Mouse (Mus musculus): ENCODE measurements around the gene Klhdc3. TPM values are rescaled to one million over a fixed set of nuclear protein-coding genes. Genes with fewer than 3 reads are reported as not detected.

The Klhdc3 gene
- polyA plus RNA-seq, 1 experiment from 2014 or later: 164 TPM

- Histone ChIP-seq H3K27ac (peak overlapping the region; percentile 97), H3K36me3 (peaks cover 30% of the 10 kb centered on the region), H3K4me3 (peak overlapping the region; percentile 72), H3K4me2 (peak overlapping the region; percentile 85), H3K9ac (peak overlapping the region; percentile 95), H3K4me1 (replicated peaks) (peaks cover 67% of the 10 kb centered on the region), H3K9me3 (no peaks in the 10 kb centered on the region), H3K27me3 (no peaks in the 10 kb centered on the region)
- ATAC-seq (ENCODE audit: low FRiP score): no peak
- WGBS: 41% methylated on average over 15 of the region's 15 CpGs
Observed at GRCm38 (mm10) chr17:46649811-46650210, 30.9 kb downstream of the Klhdc3 start.

GRCm38 (mm10) chr17:46648436-46648835 is 32.3 kb downstream of the Klhdc3 start:
- Histone ChIP-seq H3K27ac (no peak overlapping the region), H3K4me3 (no peak overlapping the region), H3K9ac (peak overlapping the region; percentile 31; the same call in 1 of the 2 replicates), H3K27me3 (no peaks in the 10 kb centered on the region), H3K36me3 (peaks cover 16% of the 10 kb centered on the region), H3K9me3 (no peaks in the 10 kb centered on the region), H3K4me1 (replicated peaks) (peaks cover 69% of the 10 kb centered on the region), H3K4me2 (no peak overlapping the region)
- WGBS: 88% methylated on average over 9 of the region's 9 CpGs
- no peak for ATAC-seq (ENCODE audit: low FRiP score)

GRCm38 (mm10) chr17:46647279-46647678 is 33.4 kb downstream of the Klhdc3 start:
- 95% methylated on average over 7 of the region's 7 CpGs for WGBS
- Histone ChIP-seq H3K27ac (no peak overlapping the region), H3K9ac (peak overlapping the region; percentile 83; the same call in 1 of the 2 replicates), H3K9me3 (no peaks in the 10 kb centered on the region), H3K27me3 (no peaks in the 10 kb centered on the region), H3K4me1 (replicated peaks) (peaks cover 59% of the 10 kb centered on the region), H3K4me3 (peak overlapping the region; percentile 75; the same call in 1 of the 2 replicates), H3K4me2 (peak overlapping the region; percentile 88), H3K36me3 (peaks cover 10% of the 10 kb centered on the region; the same call in 1 of the 2 replicates)
- ATAC-seq (ENCODE audit: low FRiP score): no peak

- H3K4me2 ChIP-seq: peak overlapping the region; percentile 88
- H3K36me3 ChIP-seq: peaks cover 20% of the 10 kb centered on the region
- H3K27me3 ChIP-seq: no peaks in the 10 kb centered on the region
- H3K4me1 ChIP-seq (replicated peaks): peaks cover 49% of the 10 kb centered on the region
- peak overlapping the region; percentile 75 for H3K4me3 ChIP-seq
- peak overlapping the region; percentile 92 for H3K27ac ChIP-seq
- no peaks in the 10 kb centered on the region for H3K9me3 ChIP-seq
- WGBS: under 1% methylated on average over 19 of the region's 19 CpGs
- no peak for ATAC-seq (ENCODE audit: low FRiP score)
- peak overlapping the region; percentile 83 for H3K9ac ChIP-seq
Observed at GRCm38 (mm10) chr17:46646322-46646662, 34.4 kb downstream of the Klhdc3 start.

- Histone ChIP-seq H3K4me3 (peak within 1 kb of the TSS; percentile 75), H3K36me3 (peaks cover 25% of the 10 kb centered on the region), H3K9me3 (no peaks in the 10 kb centered on the region), H3K27ac (peak within 1 kb of the TSS; percentile 92), H3K27me3 (no peaks in the 10 kb centered on the region), H3K4me2 (peak within 1 kb of the TSS; percentile 88), H3K4me1 (replicated peaks) (peaks cover 44% of the 10 kb centered on the region), H3K9ac (peak within 1 kb of the TSS; percentile 89)
- peak; percentile 66 for ATAC-seq (ENCODE audit: low FRiP score)
- under 1% methylated on average over 53 of the region's 53 CpGs for WGBS
Observed at GRCm38 (mm10) chr17:46645561-46646321, 35.0 kb downstream of the Klhdc3 start, which contains the start of the genes Klc4 and Mrpl2. Gene Klc4, minus strand, starts transcription at chr17:46646022. Gene Mrpl2, plus strand, starts transcription at chr17:46646229.

DNA sequence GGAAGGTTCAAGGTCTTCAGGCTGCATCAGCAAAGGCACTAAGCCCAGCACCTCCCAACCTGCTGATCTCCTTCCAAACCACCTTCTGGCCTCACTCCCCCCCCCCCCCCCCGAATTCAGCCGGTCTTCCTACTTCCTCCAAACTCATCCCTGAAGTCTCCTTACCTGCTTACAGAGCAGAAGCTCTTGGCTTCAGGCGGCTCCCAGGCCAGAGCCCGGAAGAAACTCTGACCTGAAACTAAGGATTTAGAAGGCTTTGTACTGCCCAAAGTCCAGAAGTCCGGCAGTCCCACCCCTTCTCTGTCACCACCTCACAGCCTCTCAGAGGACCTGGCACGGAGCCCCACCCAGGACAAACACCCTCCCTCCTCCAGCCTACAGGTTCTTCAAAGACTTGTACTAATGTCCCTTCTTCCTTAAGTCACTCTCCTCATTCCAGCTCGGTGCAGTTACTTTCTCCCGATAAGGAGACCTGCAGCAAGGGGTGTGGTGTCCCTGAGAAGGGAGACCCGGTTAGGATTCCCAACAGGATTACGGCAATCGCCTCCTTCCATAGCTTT is 35.7 kb downstream of the Klhdc3 start:
- 16% methylated on average over 11 of the region's 11 CpGs for WGBS
- H3K27ac ChIP-seq: peak overlapping the region; percentile 52
- H3K4me2 ChIP-seq: peak overlapping the region; percentile 88
- no peaks in the 10 kb centered on the region for H3K27me3 ChIP-seq
- H3K36me3 ChIP-seq: peaks cover 33% of the 10 kb centered on the region
- H3K4me3 ChIP-seq: peak overlapping the region; percentile 75
- peaks cover 39% of the 10 kb centered on the region for H3K4me1 ChIP-seq (replicated peaks)
- peak; percentile 5; the same call in 1 of the 2 replicates for ATAC-seq (ENCODE audit: low FRiP score)
- H3K9ac ChIP-seq: peak overlapping the region; percentile 89
- no peaks in the 10 kb centered on the region for H3K9me3 ChIP-seq

GRCm38 (mm10) chr17:46644152-46644805 is 36.4 kb downstream of the Klhdc3 start:
- H3K9ac ChIP-seq: peak overlapping the region; percentile 89
- WGBS: 93% methylated on average over 12 of the region's 12 CpGs

GRCm38 (mm10) chr17:46642060-46642459 is 38.7 kb downstream of the Klhdc3 start:
- ATAC-seq (ENCODE audit: low FRiP score): no peak
- Histone ChIP-seq H3K4me1 (replicated peaks) (peaks cover 31% of the 10 kb centered on the region), H3K9ac (no peak overlapping the region), H3K36me3 (peaks cover 44% of the 10 kb centered on the region), H3K9me3 (no peaks in the 10 kb centered on the region), H3K4me2 (no peak overlapping the region), H3K4me3 (no peak overlapping the region), H3K27ac (no peak overlapping the region), H3K27me3 (no peaks in the 10 kb centered on the region)
- 91% methylated on average over 17 of the region's 17 CpGs for WGBS

More at GRCm38 (mm10) chr17:46644152-46644805, 36.4 kb downstream of the Klhdc3 start:
- H3K27me3 ChIP-seq: no peaks in the 10 kb centered on the region
- ATAC-seq (ENCODE audit: low FRiP score): no peak
- H3K4me2 ChIP-seq: peak overlapping the region; percentile 88
- peaks cover 40% of the 10 kb centered on the region for H3K36me3 ChIP-seq
- H3K27ac ChIP-seq: no peak overlapping the region
- no peaks in the 10 kb centered on the region for H3K9me3 ChIP-seq
- peaks cover 32% of the 10 kb centered on the region for H3K4me1 ChIP-seq (replicated peaks)
- H3K4me3 ChIP-seq: peak overlapping the region; percentile 75

DNA sequence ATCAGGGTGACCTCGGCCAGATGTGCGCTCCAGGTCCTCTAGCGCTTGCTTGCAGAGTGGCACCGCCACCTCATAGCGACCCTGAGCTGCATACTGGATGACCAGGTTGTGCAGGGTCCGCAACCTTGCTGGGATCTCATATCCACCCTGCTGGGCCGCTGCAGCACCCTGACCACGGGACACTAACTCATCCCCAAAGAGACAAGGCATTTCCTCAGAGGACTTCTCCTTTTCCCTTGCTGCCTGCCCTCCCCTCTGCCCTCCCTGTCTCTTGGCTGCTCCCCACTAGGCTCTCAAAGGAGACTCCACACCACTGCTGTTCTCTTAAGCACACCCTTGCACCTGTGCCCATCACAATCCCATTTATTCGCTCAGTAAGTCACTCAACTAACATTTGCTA is 40.8 kb downstream of the Klhdc3 start:
- H3K9me3 ChIP-seq: no peaks in the 10 kb centered on the region
- no peak overlapping the region for H3K27ac ChIP-seq
- ATAC-seq (ENCODE audit: low FRiP score): no peak
- H3K4me1 ChIP-seq (replicated peaks): peaks cover 26% of the 10 kb centered on the region
- no peak overlapping the region for H3K9ac ChIP-seq
- WGBS: 87% methylated on average over 9 of the region's 9 CpGs
- H3K36me3 ChIP-seq: peaks cover 61% of the 10 kb centered on the region
- no peaks in the 10 kb centered on the region for H3K27me3 ChIP-seq
- no peak overlapping the region for H3K4me2 ChIP-seq
- H3K4me3 ChIP-seq: no peak overlapping the region

GRCm38 (mm10) chr17:46636831-46637523 is 43.7 kb downstream of the Klhdc3 start:
- Histone ChIP-seq H3K36me3 (peaks cover 80% of the 10 kb centered on the region), H3K9me3 (no peaks in the 10 kb centered on the region), H3K4me2 (peak overlapping the region; percentile 25; the same call in 1 of the 2 replicates), H3K4me1 (replicated peaks) (peaks cover 8% of the 10 kb centered on the region; the same call in 1 of the 2 replicates), H3K27ac (peak overlapping the region; percentile 35; the same call in 1 of the 2 replicates), H3K4me3 (no peak overlapping the region), H3K27me3 (no peaks in the 10 kb centered on the region), H3K9ac (0 out of 2 replicates have a peak overlapping the region, but pooled peaks have one; percentile 46)
- 17% methylated on average over 15 of the region's 15 CpGs for WGBS
- peak; percentile 22; the same call in 1 of the 2 replicates for ATAC-seq (ENCODE audit: low FRiP score)

DNA sequence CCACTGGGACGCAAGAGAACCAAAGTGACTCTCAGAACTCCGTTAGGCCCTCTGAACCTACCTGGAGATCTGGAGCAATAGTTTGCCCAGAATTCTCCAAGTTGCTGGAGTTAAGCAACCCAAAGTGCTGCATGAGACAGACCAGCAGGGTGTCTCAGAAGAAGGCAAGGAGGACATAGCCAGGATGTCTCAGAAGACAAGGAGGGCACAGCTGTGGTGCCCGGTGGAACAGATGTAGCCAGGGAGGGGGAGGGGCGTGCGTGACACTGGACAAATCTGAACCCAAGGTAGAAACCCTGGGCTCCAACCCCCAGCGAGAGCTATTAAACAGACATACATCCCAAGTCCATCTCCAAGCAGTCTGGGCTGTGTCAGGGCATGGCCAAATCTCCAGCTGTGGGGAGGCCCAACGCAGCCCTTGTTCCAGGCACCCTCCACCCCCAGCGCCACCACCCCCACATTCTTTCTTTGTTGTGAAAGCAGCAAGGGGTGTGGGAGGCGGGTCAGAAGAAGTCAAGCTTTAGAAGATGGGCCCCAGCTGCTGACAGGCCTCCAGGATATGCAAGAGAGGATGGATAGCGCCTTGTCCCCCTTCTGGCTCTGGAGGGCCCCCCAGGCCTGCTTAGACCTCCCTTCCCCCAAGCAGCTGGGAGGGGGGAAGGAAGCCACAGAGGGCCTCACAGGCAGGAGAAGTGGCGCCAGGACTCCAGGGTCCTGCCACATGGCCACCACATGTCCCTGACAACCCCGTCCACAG is 50.9 kb downstream of the Klhdc3 start:
- Histone ChIP-seq H3K9ac (peak overlapping the region; percentile 98), H3K36me3 (peaks cover 32% of the 10 kb centered on the region), H3K9me3 (no peaks in the 10 kb centered on the region), H3K4me3 (peak overlapping the region; percentile 96), H3K4me2 (peak overlapping the region; percentile 71), H3K27ac (peak overlapping the region; percentile 95), H3K4me1 (replicated peaks) (peaks cover 38% of the 10 kb centered on the region), H3K27me3 (no peaks in the 10 kb centered on the region)
- peak; percentile 53 for ATAC-seq (ENCODE audit: low FRiP score)
- 6% methylated on average over 12 of the region's 12 CpGs for WGBS
